Mouse (Mus musculus): ENCODE measurements at regions not wholly inside any gene's neighbourhood (a gene's known extent, or its start where the extent isn't known, plus 50 kb on each side); places are given as distances from the start of the nearest gene placed in this dataset.

DNA sequence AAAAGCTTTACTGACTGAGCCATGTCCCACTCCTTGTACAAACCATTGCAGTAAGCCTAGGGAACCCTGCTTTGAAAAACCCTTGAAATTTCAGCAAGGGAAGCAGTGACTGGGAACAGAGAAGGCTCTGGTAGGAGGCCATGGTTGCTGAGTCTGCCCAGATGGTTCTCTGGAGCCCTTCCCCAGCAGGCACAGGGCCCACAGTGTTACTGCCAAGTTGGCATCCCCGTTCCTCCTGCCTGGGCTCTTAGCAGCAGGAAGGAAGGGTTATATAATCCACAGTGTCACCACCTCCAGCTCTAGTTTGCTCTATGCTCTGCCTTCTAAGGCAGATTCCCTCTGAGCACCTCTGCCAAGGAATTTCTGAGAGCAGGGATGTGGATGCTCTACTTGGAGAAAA lies 349.4 kb upstream of the Auts2 start:
- TF ChIP-seq POLR2A (IDR thresholded peaks at IDR 0.05; ENCODE audit: low read depth, low read length) (no peak), CTCF (conservative IDR thresholded peaks at IDR 0.05; ENCODE audit: insufficient read depth, insufficient read length, low read depth, low read length) (no peak)
